Mouse (Mus musculus) ES-E14 (cell line): Measurements from ENCODE around the gene Ell2.

Experiments
- CHD2 ChIP-seq: IDR thresholded peaks from 2 replicates; pipeline ENCODE4 v1.6.1; 2014; ENCODE audit warnings: mild to moderate bottlenecking, low read depth, low read length, inconsistent platforms
- HCFC1 ChIP-seq: IDR thresholded peaks from 2 replicates; pipeline ENCODE4 v1.6.1; 2012; ENCODE audit warnings: low read length, inconsistent platforms, borderline replicate concordance; ENCODE audit not compliant: insufficient read depth
- MAFK ChIP-seq: IDR thresholded peaks from 2 replicates; pipeline ENCODE4 v1.6.1; 2014; ENCODE audit warnings: mild to moderate bottlenecking, low read depth, low read length, inconsistent platforms; ENCODE audit not compliant: insufficient read depth

- TF ChIP-seq MAFK (no peak), CHD2 (no peak), HCFC1 (no peak)
Measured at GRCm38 (mm10) chr13:75744065-75744464, 37.5 kb downstream of the Ell2 start.
